Mouse (Mus musculus): ENCODE measurements around the gene Lrrc19. TPM values are rescaled to one million over a fixed set of nuclear protein-coding genes. Genes with fewer than 3 reads are reported as not detected.

Gene Lrrc19
- not detected for polyA plus RNA-seq (2017; shearing (Covaris generic))

GRCm38 (mm10) chr4:94649920-94650319 lies at the start of gene Lrrc19:
Lrrc19 (minus strand) TSS chr4:94650144.

GRCm38 (mm10) chr4:94613972-94614626 lies 35.8 kb downstream of the Lrrc19 start, which contains the start of gene Ift74:
Ift74 (plus strand) TSS chr4:94614491.

DNA sequence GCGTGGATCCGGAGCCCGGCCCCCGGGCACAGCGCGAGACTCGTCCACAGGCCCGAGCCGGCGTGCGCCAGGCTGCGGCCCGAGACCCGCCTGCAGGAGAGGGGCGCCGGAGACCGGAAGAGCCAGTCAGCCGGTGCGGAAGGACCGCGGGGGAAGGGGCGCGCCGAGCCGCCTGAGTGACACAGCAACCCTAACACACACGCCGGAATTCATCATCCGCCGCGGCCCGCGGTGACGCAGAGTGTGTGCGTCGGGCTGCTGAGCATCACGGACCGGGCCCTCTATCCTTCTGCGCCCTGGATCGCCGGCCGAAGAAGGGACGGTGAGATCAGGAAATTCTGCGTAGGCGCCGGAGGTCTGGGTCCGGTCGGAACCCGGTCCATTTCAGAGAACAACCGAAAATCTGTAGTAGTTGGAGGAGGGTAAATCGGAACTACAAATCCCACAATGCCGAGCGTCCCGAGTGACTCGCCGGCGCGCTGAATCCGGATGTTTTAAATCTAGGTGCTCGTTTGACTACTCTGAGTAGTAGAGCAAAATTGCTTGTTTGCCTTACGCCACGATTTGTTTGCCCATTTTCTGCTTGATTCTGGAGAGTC lies 46.8 kb downstream of the Lrrc19 start, which contains the start of gene Plaa:
TSS of gene Plaa (minus strand) at position 214 of the 599 bp plus-strand sequence.

Other genes with a start within 250 kb of the Lrrc19 start
- not detected for gene Gm10306, start 93.6 kb downstream of the Lrrc19 start, polyA plus RNA-seq (2017; shearing (Covaris generic))
- 3.5 TPM for gene Caap1, start 93.3 kb downstream of the Lrrc19 start, polyA plus RNA-seq (2017; shearing (Covaris generic))
- gene Plaa, start 46.9 kb downstream of the Lrrc19 start, polyA plus RNA-seq (2017; shearing (Covaris generic)), result 24.6 TPM
- 4.1 TPM for gene Ift74, start 35.7 kb downstream of the Lrrc19 start, polyA plus RNA-seq (2017; shearing (Covaris generic))
- not detected for gene Tek, start 89.1 kb upstream of the Lrrc19 start, polyA plus RNA-seq (2017; shearing (Covaris generic))